Mouse (Mus musculus) kidney, postnatal 14 days (tissue): ENCODE data around the gene Cyp4f17.
"Not testable (repeated sequence)": the region's sequence is repeated elsewhere in the genome, so short reads cannot be mapped to it uniquely, and the experiment has no call there.

Experiments
- DNase-seq: peaks from one replicate; pipeline ENCODE4 v3.0.0; 2022; ENCODE audit warnings: mixed read lengths

Cyp4f17 gene

GRCm38 (mm10) chr17:32527748-32528147, 21.9 kb downstream of the Cyp4f17 start:
- DNase-seq: no peak

GRCm38 (mm10) chr17:32528408-32529337, 22.8 kb downstream of the Cyp4f17 start:
- peak; percentile 89 for DNase-seq

DNA sequence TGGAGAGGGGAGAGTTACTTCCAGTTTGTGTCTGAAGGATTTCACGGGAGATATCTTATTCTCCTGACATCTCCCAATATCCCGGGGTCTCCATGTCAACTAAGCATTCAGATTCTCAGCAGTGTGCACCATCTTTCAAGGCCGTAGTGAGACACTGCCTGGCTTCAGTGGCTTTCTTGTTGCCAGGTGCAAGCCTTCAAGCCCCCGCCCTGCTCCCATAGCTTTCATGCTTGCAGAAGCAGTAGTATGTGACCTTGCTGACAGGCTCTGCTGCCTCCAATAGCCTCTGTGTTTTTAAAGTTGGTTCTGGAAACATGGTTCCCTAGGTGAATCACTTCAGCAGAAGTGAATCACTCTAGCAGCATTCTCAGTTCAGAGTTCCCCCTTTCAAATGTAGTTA, 26.5 kb downstream of the Cyp4f17 start:
- DNase-seq: not testable (repeated sequence)

GRCm38 (mm10) chr17:32534068-32534467, 28.2 kb downstream of the Cyp4f17 start:
- DNase-seq: no peak

GRCm38 (mm10) chr17:32536051-32536866, 30.4 kb downstream of the Cyp4f17 start, which contains the start of gene Cyp4f16:
Gene Cyp4f16, plus strand, starts transcription at chr17:32536558.
- DNase-seq: peak; percentile 94

- peak; percentile 35 for DNase-seq
Observed at GRCm38 (mm10) chr17:32536867-32537250, 31.0 kb downstream of the Cyp4f17 start.

GRCm38 (mm10) chr17:32544792-32545191, 38.9 kb downstream of the Cyp4f17 start:
- not testable (repeated sequence) for DNase-seq

- DNase-seq: not testable (repeated sequence)
Observed at GRCm38 (mm10) chr17:32550377-32550776, 44.5 kb downstream of the Cyp4f17 start.

- peak; percentile 75 for DNase-seq
Observed at GRCm38 (mm10) chr17:32550900-32551770, 45.3 kb downstream of the Cyp4f17 start.

DNA sequence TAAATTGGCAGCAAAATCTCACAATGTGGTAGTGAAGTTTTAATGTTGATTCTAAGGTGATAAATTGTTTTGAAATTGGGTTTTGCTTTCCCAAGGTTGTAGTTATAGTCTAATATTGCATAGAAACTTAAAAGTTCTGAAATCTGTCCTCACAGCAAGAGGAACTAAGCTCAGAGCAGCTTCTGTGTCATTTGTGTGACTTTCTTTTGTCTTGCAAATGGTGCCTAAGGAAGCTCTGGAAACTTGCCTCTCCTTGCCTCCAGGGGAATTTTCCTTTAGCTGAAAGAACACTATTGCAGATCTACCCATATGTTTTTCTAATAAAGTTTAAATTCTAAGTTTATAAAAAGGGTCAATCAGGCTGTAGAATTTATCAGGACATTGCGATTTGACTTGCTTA, 47.2 kb downstream of the Cyp4f17 start:
- DNase-seq: not testable (repeated sequence)

DNA sequence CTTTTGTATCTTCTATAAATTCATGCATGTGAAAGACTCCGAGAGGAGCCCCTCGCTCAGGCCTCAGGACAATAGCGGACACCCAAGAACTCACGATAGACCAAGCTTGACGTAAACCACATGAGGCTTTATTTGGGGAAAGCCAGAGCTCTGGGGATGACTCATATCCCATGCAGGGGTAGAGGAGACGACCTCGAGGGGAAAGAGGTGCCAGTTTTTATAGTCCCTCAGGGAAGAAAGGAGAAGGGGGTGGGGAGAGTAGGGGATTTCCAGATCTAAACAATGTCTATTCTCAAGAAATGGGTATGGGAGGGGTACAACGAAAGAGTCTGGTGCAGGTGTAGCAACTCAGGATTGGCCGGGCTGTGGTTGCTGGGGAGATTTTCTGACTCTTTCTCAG, 48.5 kb downstream of the Cyp4f17 start:
- DNase-seq: not testable (repeated sequence)

GRCm38 (mm10) chr17:32563301-32563700, 57.5 kb downstream of the Cyp4f17 start:
- not testable (repeated sequence) for DNase-seq

DNA sequence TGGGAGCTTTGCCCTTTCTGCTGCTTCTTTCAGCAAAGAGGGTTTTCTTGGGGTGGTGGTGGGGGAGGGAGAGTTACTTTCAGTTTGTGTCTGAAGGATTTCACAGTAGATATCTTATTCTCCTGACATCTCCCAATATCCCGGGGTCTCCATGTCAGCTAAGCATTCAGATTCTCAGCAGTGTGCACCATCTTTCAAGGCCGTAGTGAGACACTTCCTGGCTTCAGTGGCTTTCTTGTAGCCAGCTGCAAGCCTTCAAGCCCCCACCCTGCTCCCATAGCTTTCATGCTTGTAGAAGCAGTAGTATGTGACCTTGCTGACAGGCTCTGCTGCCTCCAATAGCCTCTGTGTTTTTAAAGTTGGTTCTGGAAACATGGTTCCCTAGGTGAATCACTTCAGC, 67.4 kb downstream of the Cyp4f17 start:
- DNase-seq: not testable (repeated sequence)

GRCm38 (mm10) chr17:32577496-32578186, 71.8 kb downstream of the Cyp4f17 start:
- DNase-seq: no peak
